Mouse (Mus musculus): Measurements from ENCODE around the gene Atxn7. TPM values are rescaled to one million over a fixed set of nuclear protein-coding genes. Genes with fewer than 3 reads are reported as not detected.

Atxn7 gene
- total RNA-seq, 2 experiments from 2014 or later = 25.7 to 31.6 TPM

DNA sequence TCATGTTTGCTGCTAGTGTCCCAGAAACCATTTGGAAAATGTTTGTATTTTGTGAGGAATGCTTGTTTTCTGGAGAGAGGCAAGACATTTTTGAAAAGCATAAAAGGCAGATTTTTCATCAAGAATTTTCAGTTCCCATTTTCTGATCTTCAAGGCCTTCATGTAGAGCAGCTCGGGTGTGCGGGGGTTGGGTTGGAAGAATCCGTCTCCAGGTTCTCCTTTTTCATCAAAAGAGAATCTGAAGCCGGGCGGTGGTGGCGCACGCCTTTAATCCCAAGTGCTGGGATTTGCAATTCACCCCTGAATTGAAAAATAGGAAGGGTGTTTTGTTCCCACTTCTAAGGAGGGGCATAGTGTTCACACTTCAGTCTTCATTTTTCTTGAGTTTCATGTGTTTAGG is 41.5 kb downstream of the Atxn7 start:
- no peak for TF ChIP-seq CTCF (conservative IDR thresholded peaks at IDR 0.05)
- no peak for DNase-seq (ENCODE audit: low spot score in 2 of 2)
- no peak overlapping the region for H3K27ac ChIP-seq
- no peak overlapping the region for H3K4me3 ChIP-seq

DNA sequence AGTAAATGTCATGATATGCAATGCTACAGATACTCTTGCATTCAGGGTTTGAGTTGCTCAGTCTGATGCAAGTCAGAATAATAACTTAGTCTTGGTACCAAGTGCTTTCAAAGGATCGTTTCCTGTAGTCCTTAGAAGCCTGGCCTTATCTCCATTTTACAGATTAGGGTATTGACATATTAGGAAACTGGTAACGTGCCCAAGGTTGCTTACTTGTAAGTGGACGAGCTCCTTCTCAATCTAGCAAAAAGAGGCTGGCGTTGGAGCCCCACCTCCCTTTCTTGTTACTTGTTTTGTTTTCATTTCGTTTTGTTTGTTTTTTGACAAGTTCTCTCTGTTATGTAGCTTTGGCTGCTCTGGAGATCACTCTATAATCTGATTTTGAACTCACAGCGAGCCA is 48.5 kb downstream of the Atxn7 start:
- no peak for DNase-seq (ENCODE audit: low spot score in 2 of 2)
- Histone ChIP-seq H3K27ac (no peak overlapping the region), H3K4me3 (no peak overlapping the region)
- TF ChIP-seq CTCF (conservative IDR thresholded peaks at IDR 0.05) = no peak

DNA sequence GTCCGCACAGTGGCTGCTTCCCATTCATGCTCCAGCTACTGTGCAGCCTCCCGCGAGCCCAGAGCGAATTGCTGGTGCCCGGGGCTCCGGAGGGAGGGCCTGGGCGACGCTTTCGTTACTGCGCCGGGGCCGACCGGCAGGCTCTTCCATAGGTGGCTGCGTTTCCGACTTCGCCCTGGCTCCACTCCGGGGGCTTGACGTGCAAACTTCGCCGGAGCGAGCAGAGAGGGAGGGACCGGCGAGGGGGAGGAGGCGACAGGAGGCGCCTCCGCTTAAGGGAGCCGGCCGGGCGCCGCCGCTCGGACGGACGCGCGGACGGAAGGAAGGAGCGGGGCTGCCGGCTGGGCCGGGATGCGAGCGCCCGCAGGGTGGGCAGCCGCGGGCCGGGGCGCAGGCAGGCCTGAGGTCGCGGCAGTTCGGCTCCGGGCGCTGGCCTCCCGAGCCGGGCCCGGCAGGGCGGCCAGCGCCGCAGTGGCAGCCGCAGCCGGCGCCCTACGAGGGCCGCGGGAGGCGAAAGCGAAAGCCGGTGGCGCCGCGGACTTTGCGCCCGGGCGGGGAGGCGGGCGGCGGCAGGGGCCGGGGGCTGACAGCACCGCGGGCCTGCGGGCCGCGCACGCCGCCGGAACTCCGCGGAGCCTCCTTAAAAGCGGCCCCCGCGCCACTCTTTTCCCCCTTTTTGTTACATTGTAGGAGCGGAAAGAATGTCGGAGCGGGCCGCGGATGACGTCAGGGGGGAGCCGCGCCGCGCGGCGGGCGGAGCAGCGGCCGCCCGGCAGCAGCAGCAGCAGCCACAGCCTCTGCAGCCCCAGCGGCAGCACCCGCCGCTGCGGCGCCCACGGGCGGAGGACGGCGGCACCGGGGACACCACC is 51.4 kb downstream of the Atxn7 start:
- H3K27ac ChIP-seq = peak overlapping the region; percentile 96
- H3K4me3 ChIP-seq = peak overlapping the region; percentile 71
- peak; percentile 80 to 85 for DNase-seq (ENCODE audit: low spot score in 2 of 2)
- peak; percentile 49 for TF ChIP-seq CTCF (conservative IDR thresholded peaks at IDR 0.05)

DNA sequence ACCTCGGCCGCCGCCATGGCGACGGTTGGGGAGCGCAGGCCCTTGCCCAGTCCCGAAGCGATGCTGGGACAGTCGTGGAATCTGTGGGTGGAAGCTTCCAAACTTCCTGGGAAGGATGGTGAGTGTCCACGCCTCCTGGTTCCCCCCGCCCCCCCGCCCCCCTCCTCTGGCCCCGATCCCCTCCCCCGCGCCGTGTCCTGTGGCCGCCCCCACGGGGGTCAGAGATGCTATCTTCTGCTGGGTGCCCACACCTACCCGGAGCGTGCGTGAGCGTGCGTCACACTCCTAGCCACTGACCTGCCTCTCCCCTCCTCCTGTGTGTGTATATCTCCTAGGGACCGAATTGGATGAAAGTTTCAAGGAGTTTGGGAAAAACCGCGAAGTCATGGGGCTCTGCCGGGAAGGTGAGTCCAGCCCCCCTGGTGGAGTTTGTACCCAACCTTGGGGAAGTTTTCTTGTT is 52.0 kb downstream of the Atxn7 start:
- DNase-seq (ENCODE audit: low spot score in 2 of 2) = no peak
- no peak; the same call in 1 of the 2 replicates for TF ChIP-seq CTCF (conservative IDR thresholded peaks at IDR 0.05)
- Histone ChIP-seq H3K27ac (peak overlapping the region; percentile 96), H3K4me3 (peak overlapping the region; percentile 71)

DNA sequence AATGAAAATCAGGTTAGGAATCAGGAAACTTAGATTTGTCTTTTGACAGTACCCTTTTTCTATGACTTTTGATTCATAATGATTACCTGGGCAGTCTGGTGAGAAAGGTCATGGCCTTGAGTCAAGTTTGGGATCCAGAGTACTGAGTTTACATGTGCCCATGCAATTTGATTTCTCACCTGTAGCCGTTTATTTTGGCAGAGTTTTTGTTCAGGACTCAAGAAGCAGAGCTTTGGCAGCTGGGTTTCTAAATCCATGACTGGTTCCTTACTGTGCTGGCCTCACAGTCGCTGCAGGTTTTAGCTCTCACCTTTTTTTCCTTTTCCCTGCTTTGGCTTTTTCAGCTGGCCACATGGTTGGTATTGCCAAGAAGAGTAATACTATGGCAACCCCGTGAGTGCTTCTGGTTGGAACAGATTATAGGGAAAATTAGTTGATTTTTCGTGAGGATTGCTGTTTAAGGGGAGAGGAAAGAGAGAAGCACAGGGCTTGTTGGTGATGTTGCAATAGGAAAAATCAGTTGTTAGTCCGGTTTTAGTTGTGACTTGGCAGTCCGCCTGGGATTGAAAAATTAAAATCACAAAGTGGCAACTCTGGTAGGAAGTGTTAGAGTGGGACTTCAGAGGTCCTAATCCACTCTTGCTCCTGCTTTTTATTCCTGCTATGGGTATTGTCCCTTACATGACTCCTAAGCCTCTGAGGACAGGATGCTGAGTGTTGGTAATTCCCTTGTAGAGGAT is 53.6 kb downstream of the Atxn7 start:
- TF ChIP-seq CTCF (conservative IDR thresholded peaks at IDR 0.05) = no peak
- peak overlapping the region; percentile 32; the same call in 1 of the 2 replicates for H3K27ac ChIP-seq
- no peak overlapping the region; the same call in 1 of the 2 replicates for H3K4me3 ChIP-seq
- DNase-seq (ENCODE audit: low spot score in 2 of 2) = no peak

DNA sequence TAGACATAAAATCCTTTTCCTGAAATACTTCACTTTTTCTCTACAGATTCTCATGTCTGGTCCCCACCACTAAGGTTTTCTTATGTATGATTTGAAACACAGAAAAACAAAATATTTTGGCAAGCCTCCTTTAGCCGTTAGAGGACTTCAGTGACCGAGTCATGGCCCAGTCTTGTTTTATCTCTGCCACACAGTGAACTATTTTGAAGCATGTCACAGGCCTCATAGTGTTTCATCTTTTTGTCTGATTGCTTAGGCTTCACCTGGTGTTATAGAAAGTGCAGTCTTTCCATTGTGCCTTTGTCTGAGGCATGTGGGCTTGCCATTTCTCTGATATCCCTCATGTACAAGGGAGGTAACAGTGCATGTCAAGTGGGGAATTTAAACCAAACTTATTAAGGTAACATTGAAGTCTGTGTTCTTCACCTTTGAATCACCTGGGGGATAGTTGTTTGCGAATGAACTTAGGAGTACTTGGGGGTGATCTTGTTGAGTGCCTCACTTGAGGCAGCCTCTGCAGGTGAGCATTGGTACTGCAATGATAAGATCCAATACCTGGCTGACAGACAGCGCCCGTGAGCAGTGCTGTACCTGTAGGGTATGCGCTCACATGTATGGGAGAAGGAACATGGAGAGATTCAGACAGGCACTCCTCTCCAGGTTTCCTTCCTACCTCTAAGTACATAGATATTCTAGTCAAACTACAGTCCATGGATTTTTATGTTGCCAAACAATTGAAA is 58.1 kb downstream of the Atxn7 start:
- H3K27ac ChIP-seq = no peak overlapping the region
- DNase-seq (ENCODE audit: low spot score in 2 of 2) = no peak
- peak; percentile 72 for TF ChIP-seq CTCF (conservative IDR thresholded peaks at IDR 0.05)
- H3K4me3 ChIP-seq = no peak overlapping the region

DNA sequence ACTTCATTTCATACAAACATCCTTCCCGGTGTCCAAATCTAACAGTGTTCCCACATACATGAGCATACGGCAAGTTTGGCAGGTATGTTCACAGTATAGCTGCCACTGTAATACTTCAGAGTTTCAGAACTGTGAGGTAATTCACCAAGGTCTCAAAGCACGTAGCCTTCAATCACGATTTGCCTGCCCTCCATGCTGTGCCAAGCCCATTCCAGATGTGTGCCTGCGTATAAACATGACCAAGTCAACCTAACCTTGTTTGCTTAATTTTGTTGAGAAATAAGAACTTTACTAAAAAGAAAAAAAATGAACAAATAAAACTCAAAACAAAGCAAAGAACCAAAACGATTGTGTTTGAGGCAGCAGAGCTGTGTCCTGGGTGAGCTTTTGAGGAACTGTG is 60.0 kb downstream of the Atxn7 start:
- no peak for TF ChIP-seq CTCF (conservative IDR thresholded peaks at IDR 0.05)
- Histone ChIP-seq H3K4me3 (no peak overlapping the region), H3K27ac (no peak overlapping the region)
- DNase-seq (ENCODE audit: low spot score in 2 of 2) = no peak

DNA sequence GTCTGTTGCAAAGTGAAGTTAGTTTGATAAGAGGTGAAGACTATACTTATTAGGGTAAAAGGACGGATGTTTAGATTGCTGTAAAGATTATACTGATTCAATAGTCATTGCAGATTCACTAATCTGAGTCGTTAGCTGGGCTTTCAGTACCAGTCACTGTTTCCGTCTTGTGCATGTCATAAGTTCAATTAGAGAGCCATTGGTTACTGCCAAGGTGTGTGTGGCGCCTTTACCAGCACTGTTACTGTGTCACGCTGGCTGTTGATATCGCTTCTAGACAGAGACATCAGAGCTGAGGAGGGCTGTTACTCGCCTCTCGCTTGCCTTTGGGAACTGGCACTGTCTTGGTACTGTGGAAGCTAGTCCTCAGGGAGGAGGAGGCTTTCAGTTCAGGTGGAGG is 64.6 kb downstream of the Atxn7 start:
- DNase-seq (ENCODE audit: low spot score in 2 of 2) = no peak
- no peak overlapping the region for H3K4me3 ChIP-seq
- no peak for TF ChIP-seq CTCF (conservative IDR thresholded peaks at IDR 0.05)
- no peak overlapping the region for H3K27ac ChIP-seq

DNA sequence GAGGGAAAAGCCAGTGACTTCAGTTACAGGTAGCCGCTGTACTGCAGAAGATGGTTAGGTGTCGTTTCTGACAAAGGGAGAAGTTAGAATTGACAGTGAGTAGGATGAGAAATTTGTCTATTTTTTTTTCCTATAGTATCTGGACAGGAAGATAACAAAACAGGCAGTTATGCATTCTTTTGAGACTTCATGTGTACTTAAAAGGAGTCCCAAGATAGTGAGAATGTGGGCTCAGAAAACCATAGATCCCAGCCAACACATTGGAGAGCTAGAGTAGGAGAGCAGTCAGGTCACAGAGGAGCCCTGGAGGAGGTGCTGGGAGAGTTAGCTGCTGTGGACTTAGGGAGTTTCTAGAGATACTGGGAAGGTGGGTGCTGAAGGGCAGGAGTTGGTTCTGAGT is 69.4 kb downstream of the Atxn7 start:
- no peak overlapping the region for H3K4me3 ChIP-seq
- TF ChIP-seq CTCF (conservative IDR thresholded peaks at IDR 0.05) = no peak
- H3K27ac ChIP-seq = no peak overlapping the region
- no peak for DNase-seq (ENCODE audit: low spot score in 2 of 2)

DNA sequence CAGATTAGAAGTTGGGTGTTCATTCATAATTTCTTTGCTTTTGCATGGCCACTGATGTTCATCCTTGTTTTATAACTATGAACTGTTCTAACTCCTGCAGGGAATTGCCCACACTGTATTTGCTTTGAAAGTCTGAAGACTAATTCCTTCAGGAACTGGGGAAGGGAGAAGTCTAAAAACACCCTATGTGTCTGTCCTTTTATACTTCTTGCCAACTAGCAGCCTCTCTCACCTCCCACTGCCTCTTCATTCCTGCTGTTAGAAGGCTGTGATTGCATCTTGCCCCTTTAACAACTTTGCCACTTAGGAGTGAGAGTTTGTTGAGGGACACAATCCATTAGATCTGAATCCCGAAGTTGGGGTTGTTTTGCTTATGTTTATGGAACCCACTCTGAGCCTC is 71.6 kb downstream of the Atxn7 start:
- DNase-seq (ENCODE audit: low spot score in 2 of 2) = no peak
- TF ChIP-seq CTCF (conservative IDR thresholded peaks at IDR 0.05) = no peak
- Histone ChIP-seq H3K4me3 (no peak overlapping the region), H3K27ac (no peak overlapping the region)

DNA sequence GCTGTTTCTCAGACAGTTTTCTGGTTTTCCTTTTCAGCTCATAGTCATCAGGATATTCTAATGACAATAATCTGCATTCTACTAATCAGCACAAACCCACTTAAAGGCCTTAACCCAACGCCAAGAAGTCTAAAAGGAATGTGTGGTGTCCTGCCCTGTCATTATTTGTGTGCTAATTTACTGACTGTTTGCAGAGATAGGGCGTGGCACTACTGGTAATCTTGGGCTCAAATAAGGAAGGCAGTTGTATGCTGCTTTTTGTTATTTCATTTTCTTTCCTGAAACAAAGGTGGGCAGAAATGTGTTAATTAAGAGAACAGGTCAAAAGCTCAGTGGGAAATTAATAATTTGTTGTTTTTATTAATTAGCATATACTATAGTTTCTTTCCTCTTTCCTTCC is 75.1 kb downstream of the Atxn7 start:
- Histone ChIP-seq H3K4me3 (no peak overlapping the region), H3K27ac (no peak overlapping the region)
- no peak for DNase-seq (ENCODE audit: low spot score in 2 of 2)
- TF ChIP-seq CTCF (conservative IDR thresholded peaks at IDR 0.05) = no peak

DNA sequence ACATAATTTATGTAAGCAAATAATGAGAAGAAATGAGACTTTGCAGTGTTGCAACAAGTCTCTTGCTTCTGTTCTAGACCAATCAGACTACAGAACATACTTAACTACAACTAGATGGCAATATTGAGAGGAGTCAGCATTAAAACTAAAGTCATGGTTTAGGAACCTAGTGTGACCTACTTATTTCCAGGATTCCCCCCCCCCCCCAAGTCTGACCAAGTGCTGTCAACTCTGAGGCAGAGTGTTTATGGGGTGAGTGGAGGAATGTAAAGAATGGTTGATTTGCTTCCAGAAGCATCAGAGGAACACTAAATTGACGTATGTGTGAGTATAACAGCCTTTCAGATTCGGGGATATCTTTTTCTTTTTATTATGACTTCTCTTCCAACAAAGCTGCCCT is 77.0 kb downstream of the Atxn7 start:
- no peak overlapping the region for H3K4me3 ChIP-seq
- no peak for DNase-seq (ENCODE audit: low spot score in 2 of 2)
- TF ChIP-seq CTCF (conservative IDR thresholded peaks at IDR 0.05) = no peak
- no peak overlapping the region for H3K27ac ChIP-seq

DNA sequence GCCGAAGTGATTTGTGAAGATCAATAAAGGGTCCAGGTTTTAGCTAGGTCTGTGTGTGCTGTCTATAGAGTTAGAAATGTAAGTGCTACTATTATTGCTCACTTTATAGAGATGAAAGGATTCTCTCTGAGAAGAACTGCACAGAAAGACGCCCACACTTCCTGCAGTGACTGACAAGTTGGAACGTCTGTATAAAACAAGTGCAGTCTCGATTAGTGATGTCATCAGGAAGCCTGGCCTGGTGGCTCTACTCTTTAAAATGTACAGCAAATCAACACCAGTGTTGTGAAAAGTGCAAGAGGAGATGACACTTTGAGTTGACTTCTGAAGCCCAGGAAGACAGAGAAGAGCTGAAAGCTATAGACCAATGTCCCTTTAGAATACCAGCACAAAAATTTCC is 81.1 kb downstream of the Atxn7 start:
- peak in 1 of 2 experiments; percentile 58 for DNase-seq (ENCODE audit: low spot score in 2 of 2)
- no peak overlapping the region for H3K4me3 ChIP-seq
- TF ChIP-seq CTCF (conservative IDR thresholded peaks at IDR 0.05) = no peak
- H3K27ac ChIP-seq = peak overlapping the region; percentile 55; the same call in 1 of the 2 replicates

All from layer of hippocampus, adult 2 months (tissue).